ENCODE assay signal across 20 mouse cellular contexts in the genomic region with DNA sequence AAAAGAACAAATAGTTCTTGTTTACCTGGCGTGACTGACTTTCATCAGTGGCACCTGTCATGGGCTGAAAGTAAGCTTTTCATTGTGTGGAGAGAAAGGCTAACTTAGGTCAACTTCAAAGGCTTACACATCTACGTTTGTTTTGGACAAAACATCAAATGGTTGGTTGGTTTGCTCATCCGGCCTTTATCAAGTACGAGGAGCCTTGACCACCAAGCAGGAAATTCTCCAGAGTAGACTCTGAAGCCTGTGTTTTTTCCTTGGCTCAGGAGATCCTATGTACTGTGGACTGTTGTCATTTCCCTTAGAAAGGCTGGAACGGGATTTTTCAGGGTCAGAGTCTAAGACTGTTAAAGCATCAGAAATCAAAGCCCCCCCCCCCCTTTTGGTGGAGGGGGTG.
A peak's percentile ranks its signal among the peaks of the same experiment; 100 is the strongest.
DNase-seq lines count a peak whose midpoint lies in the region; ATAC-seq and TF ChIP-seq lines count a peak whose summit lies in the region.
"Had no signal": no experiment of that assay in that cellular context is flagged by ENCODE, and none has a peak within 500 bp of the region (broad histone marks: within the 10 kb centered on the region; RNA-seq: fewer than 3 reads in every experiment).

No protein-coding gene starts in this region.

- peaks cover 4% of the 10 kb centered on the region; the same call in 1 of the 2 replicates for H3K4me1 ChIP-seq in stomach, embryonic 14.5 days (ENCODE audit: control insufficient read depth, insufficient read depth, low read length)
- no peaks in the 10 kb centered on the region for H3K4me1 ChIP-seq in stomach, postnatal 0 days (replicated peaks; ENCODE audit: control insufficient read depth, insufficient read depth)
- peaks cover 29% of the 10 kb centered on the region for H3K4me1 ChIP-seq in thymus, adult 2 months (replicated peaks; ENCODE audit: control insufficient read depth, insufficient read depth, low read length)
- H3K4me1 ChIP-seq: embryonic facial prominence, embryonic 15.5 days; forebrain, embryonic 10.5 days; hindbrain, embryonic 10.5 days; intestine, embryonic 15.5 days had no signal

- no peak for TF ChIP-seq EP300 in stomach, postnatal 0 days (optimal IDR thresholded peaks at IDR 0.05)

- peak; percentile 54 for DNase-seq in adrenal gland, postnatal 14 days
- no peak for DNase-seq in adrenal gland, postnatal 25 days
- no peak for DNase-seq in layer of hippocampus, adult 2 months (ENCODE audit: low spot score in 2 of 2)
- DNase-seq in layer of hippocampus, adult 9-11 months, result no peak
- DNase-seq in stomach, postnatal 0 days (ENCODE audit: low spot score), result no peak
- no peak for DNase-seq in thymus, adult 2 months
- DNase-seq: cerebellum, adult 2 months; cerebellum, postnatal 10 days; embryo, embryonic 11 days; gastrocnemius, adult 2 months; gastrocnemius, postnatal 25 days had no signal

- WGBS in stomach, embryonic 14.5 days, result 65% methylated on average over 5 of the region's 5 CpGs
- WGBS in stomach, postnatal 0 days, result 41% methylated on average over 5 of the region's 5 CpGs
- 91% methylated on average over 5 of the region's 5 CpGs for WGBS in thymus, adult 2 months

- no peak overlapping the region for H3K4me3 ChIP-seq in layer of hippocampus, adult 2 months
- H3K4me3 ChIP-seq in stomach, embryonic 14.5 days (ENCODE audit: low read depth, low read length), result no peak overlapping the region
- no peak overlapping the region for H3K4me3 ChIP-seq in stomach, postnatal 0 days (ENCODE audit: low read depth, low read length)
- no peak overlapping the region for H3K4me3 ChIP-seq in thymus, adult 2 months (ENCODE audit: control insufficient read depth, insufficient read depth, low read length)
- H3K4me3 ChIP-seq: embryonic facial prominence, embryonic 15.5 days; erythroblast, embryonic 14.5 days; forebrain, embryonic 10.5 days; gastrocnemius, adult 2 months; hindbrain, embryonic 10.5 days; intestine, embryonic 15.5 days had no signal

- peak overlapping the region; percentile 61 for H3K27ac ChIP-seq in layer of hippocampus, adult 2 months
- H3K27ac ChIP-seq in stomach, embryonic 14.5 days (ENCODE audit: low read length), result no peak overlapping the region
- H3K27ac ChIP-seq in stomach, postnatal 0 days (replicated peaks), result no peak overlapping the region
- H3K27ac ChIP-seq in thymus, adult 2 months (ENCODE audit: control insufficient read depth, insufficient read depth, low read length), result no peak overlapping the region
- H3K27ac ChIP-seq: embryonic facial prominence, embryonic 15.5 days; forebrain, embryonic 10.5 days; gastrocnemius, adult 2 months; hindbrain, embryonic 10.5 days; hindbrain, embryonic 14.5 days; intestine, embryonic 15.5 days had no signal

- no peak for TF ChIP-seq CTCF in layer of hippocampus, adult 2 months (conservative IDR thresholded peaks at IDR 0.05)
- TF ChIP-seq CTCF in stomach, postnatal 0 days (IDR thresholded peaks at IDR 0.05; ENCODE audit: low read depth), result no peak
- no peak for TF ChIP-seq CTCF in thymus, adult 2 months (IDR thresholded peaks at IDR 0.05; ENCODE audit: borderline replicate concordance, control insufficient read depth, extremely low read depth, insufficient read depth, low read length, poor library complexity)

- H3K27me3 ChIP-seq in stomach, embryonic 14.5 days (ENCODE audit: control insufficient read depth, insufficient read depth, low read length), result no peaks in the 10 kb centered on the region
- no peaks in the 10 kb centered on the region for H3K27me3 ChIP-seq in stomach, postnatal 0 days (ENCODE audit: control insufficient read depth, insufficient read depth, low read length)
- H3K27me3 ChIP-seq in thymus, adult 2 months (ENCODE audit: control insufficient read depth, insufficient read depth, low read length), result no peaks in the 10 kb centered on the region
- H3K27me3 ChIP-seq: embryonic facial prominence, embryonic 15.5 days; intestine, embryonic 15.5 days had no signal

- H3K4me2 ChIP-seq in stomach, embryonic 14.5 days (replicated peaks; ENCODE audit: low read depth, low read length), result no peak overlapping the region
- no peak overlapping the region for H3K4me2 ChIP-seq in stomach, postnatal 0 days (replicated peaks; ENCODE audit: low read depth)
- H3K4me2 ChIP-seq: embryonic facial prominence, embryonic 15.5 days; heart, embryonic 11.5 days; hindbrain, embryonic 14.5 days; intestine, embryonic 15.5 days had no signal

- peak; percentile 50; the same call in 1 of the 2 replicates for ATAC-seq in stomach, embryonic 14.5 days (ENCODE audit: insufficient number of reproducible peaks, insufficient read depth, low FRiP score, low read depth)
- ATAC-seq in stomach, postnatal 0 days (ENCODE audit: low FRiP score, low TSS enrichment), result no peak
- ATAC-seq: forebrain, embryonic 14.5 days; intestine, embryonic 15.5 days had no signal

- no peaks in the 10 kb centered on the region for H3K36me3 ChIP-seq in stomach, embryonic 14.5 days (ENCODE audit: control insufficient read depth, insufficient read depth, low read length)
- no peaks in the 10 kb centered on the region for H3K36me3 ChIP-seq in stomach, postnatal 0 days (ENCODE audit: control insufficient read depth, insufficient read depth, low read length)
- no peaks in the 10 kb centered on the region; the same call in 1 of the 2 replicates for H3K36me3 ChIP-seq in thymus, adult 2 months (ENCODE audit: control insufficient read depth, insufficient read depth, low read length)
- H3K36me3 ChIP-seq: embryonic facial prominence, embryonic 15.5 days; forebrain, embryonic 10.5 days; hindbrain, embryonic 10.5 days; intestine, embryonic 15.5 days had no signal

- no peak for TF ChIP-seq POLR2A in thymus, adult 2 months (IDR thresholded peaks at IDR 0.05; ENCODE audit: control insufficient read depth, extremely low read depth, insufficient read depth, low read length, poor library complexity)

- H3K9me3 ChIP-seq in stomach, embryonic 14.5 days (ENCODE audit: control insufficient read depth, low read depth, low read length), result no peaks in the 10 kb centered on the region
- no peaks in the 10 kb centered on the region for H3K9me3 ChIP-seq in stomach, postnatal 0 days (ENCODE audit: control insufficient read depth, low read length)
- H3K9me3 ChIP-seq: embryonic facial prominence, embryonic 15.5 days; forebrain, embryonic 10.5 days; hindbrain, embryonic 10.5 days; intestine, embryonic 15.5 days had no signal

- H3K9ac ChIP-seq in stomach, embryonic 14.5 days (replicated peaks; ENCODE audit: low read depth, low read length), result no peak overlapping the region
- no peak overlapping the region for H3K9ac ChIP-seq in stomach, postnatal 0 days (ENCODE audit: low read length)
- H3K9ac ChIP-seq: embryonic facial prominence, embryonic 15.5 days; hindbrain, embryonic 14.5 days; intestine, embryonic 15.5 days had no signal
